Mouse (Mus musculus): ENCODE data around the gene Prkca.

GRCm38 (mm10) chr11:108325943-108326342 lies 17.8 kb downstream of the Prkca start:
- TF ChIP-seq E2F4 (IDR thresholded peaks at IDR 0.05; ENCODE audit: borderline replicate concordance, low read depth, low read length) (no peak), CTCF (IDR thresholded peaks at IDR 0.05 in 2 of 3, conservative IDR thresholded peaks at IDR 0.05 in 1 of 3; ENCODE audit: control insufficient read depth in 1 of 3, insufficient read depth in 1 of 3, low read depth in 2 of 3, low read length in 3 of 3, poor library complexity in 1 of 3, severe bottlenecking in 1 of 3) (no peak), USF2 (IDR thresholded peaks at IDR 0.05; ENCODE audit: borderline replicate concordance in 1 of 2, insufficient read depth in 1 of 2, low read depth in 1 of 2, low read length in 2 of 2) (no peak), GATA1 (IDR thresholded peaks at IDR 0.05; ENCODE audit: low read depth, low read length) (no peak), EP300 (IDR thresholded peaks at IDR 0.05; ENCODE audit: low read depth in 1 of 2, low read length in 2 of 2) (no peak), TAL1 (IDR thresholded peaks at IDR 0.05; ENCODE audit: low read length) (no peak), ELF1 (IDR thresholded peaks at IDR 0.05; ENCODE audit: low read depth, low read length) (no peak), MXI1 (IDR thresholded peaks at IDR 0.05; ENCODE audit: low read depth, low read length) (no peak), ZMIZ1 (IDR thresholded peaks at IDR 0.05; ENCODE audit: low read depth, low read length) (no peak), MAX (IDR thresholded peaks at IDR 0.05; ENCODE audit: low read length) (no peak), SMC3 (IDR thresholded peaks at IDR 0.05; ENCODE audit: low read depth, low read length) (no peak)

Data from MEL (cell line).